Mouse (Mus musculus) ES-Bruce4 (cell line): ENCODE data around the gene Cfap299. TPM values are rescaled to one million over a fixed set of nuclear protein-coding genes. Genes with fewer than 3 reads are reported as not detected.

Source experiments
- H3K27ac ChIP-seq: 2 replicates; pipeline ENCODE4 v1.5.1; 2012; ENCODE audit warnings: low read length, inconsistent platforms; ENCODE audit not compliant: insufficient read depth
- H3K27me3 ChIP-seq: 2 replicates; pipeline ENCODE4 v1.6.1; 2012; ENCODE audit warnings: mild to moderate bottlenecking, low read length, inconsistent platforms; ENCODE audit not compliant: control insufficient read depth, poor library complexity, insufficient read depth, severe bottlenecking
- H3K36me3 ChIP-seq: 2 replicates; pipeline ENCODE4 v1.6.1; 2012; ENCODE audit warnings: inconsistent platforms, mild to moderate bottlenecking, low read length, moderate library complexity; ENCODE audit not compliant: control insufficient read depth, poor library complexity, insufficient read depth, severe bottlenecking
- H3K4me1 ChIP-seq: one replicate; pipeline ENCODE4 v1.8.1; 2011; ENCODE audit warnings: low read length; ENCODE audit not compliant: control insufficient read depth, insufficient read depth
- H3K4me3 ChIP-seq: 2 replicates; pipeline ENCODE4 v1.5.1; 2011; ENCODE audit warnings: low read depth, mild to moderate bottlenecking, low read length
- H3K9ac ChIP-seq: 2 replicates; pipeline ENCODE4 v1.6.1; 2012; ENCODE audit warnings: low read depth, mild to moderate bottlenecking, inconsistent platforms; ENCODE audit not compliant: poor library complexity, severe bottlenecking
- H3K9me3 ChIP-seq: replicated peaks from 2 replicates; pipeline ENCODE4 v1.6.1; 2012; ENCODE audit warnings: mild to moderate bottlenecking, low read length, inconsistent platforms; ENCODE audit not compliant: control insufficient read depth, poor library complexity, insufficient read depth, severe bottlenecking
- CTCF ChIP-seq: IDR thresholded peaks from one replicate; pipeline ENCODE4 v1.8.1; 2011; ENCODE audit warnings: low read depth, low read length
- EP300 ChIP-seq: IDR thresholded peaks from 2 replicates; pipeline ENCODE4 v1.6.1; 2011; ENCODE audit warnings: low read depth, low read length; ENCODE audit not compliant: insufficient read depth
- POLR2A ChIP-seq: IDR thresholded peaks from one replicate; pipeline ENCODE4 v1.8.1; 2011; ENCODE audit warnings: low read length; ENCODE audit not compliant: insufficient read depth
- polyA plus RNA-seq: library from polyadenylated mRNA; stranded (reverse); fragments of >200 nt; gene quantifications from 2 replicates; pipeline ENCODE4 v1.2.4, GENCODE M21; 2011; ENCODE audit warnings: low read depth; ENCODE audit not compliant: missing spikeins, insufficient read depth, insufficient read length

Cfap299 gene
- polyA plus RNA-seq, 1 experiment = 1.2 TPM

GRCm38 (mm10) chr5:98365340-98365739 lies 36.2 kb downstream of the Cfap299 start:
- Histone ChIP-seq H3K27me3 (no peaks in the 10 kb centered on the region), H3K4me3 (no peak overlapping the region), H3K9me3 (no peaks in the 10 kb centered on the region), H3K4me1 (no peaks in the 10 kb centered on the region), H3K36me3 (no peaks in the 10 kb centered on the region), H3K27ac (no peak overlapping the region), H3K9ac (no peak overlapping the region)
- no peak for TF ChIP-seq POLR2A
- TF ChIP-seq EP300 = no peak
- TF ChIP-seq CTCF = no peak

DNA sequence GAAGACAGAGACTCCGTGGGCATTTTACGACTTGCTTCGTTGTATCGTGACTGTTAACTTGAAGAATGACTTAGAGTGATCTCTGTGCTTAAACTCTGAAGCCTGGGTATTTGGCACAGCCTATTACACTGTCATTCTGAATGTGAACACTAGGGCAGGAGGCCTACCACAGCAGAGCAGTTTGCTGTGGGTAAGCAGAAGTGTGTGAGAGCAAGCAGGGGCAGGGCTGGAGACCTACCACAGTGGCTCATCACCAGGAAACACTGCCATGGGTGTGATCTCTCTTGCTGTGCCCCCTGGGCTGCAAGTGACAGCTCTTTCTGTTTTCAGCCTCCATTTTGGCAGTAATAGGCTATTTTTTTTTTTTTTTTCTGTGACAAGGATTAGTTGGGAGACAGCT lies 39.7 kb downstream of the Cfap299 start:
- Histone ChIP-seq H3K27me3 (no peaks in the 10 kb centered on the region), H3K36me3 (no peaks in the 10 kb centered on the region), H3K4me1 (no peaks in the 10 kb centered on the region), H3K27ac (no peak overlapping the region), H3K4me3 (no peak overlapping the region), H3K9me3 (no peaks in the 10 kb centered on the region), H3K9ac (no peak overlapping the region)
- no peak for TF ChIP-seq EP300
- TF ChIP-seq CTCF = no peak
- TF ChIP-seq POLR2A = no peak

DNA sequence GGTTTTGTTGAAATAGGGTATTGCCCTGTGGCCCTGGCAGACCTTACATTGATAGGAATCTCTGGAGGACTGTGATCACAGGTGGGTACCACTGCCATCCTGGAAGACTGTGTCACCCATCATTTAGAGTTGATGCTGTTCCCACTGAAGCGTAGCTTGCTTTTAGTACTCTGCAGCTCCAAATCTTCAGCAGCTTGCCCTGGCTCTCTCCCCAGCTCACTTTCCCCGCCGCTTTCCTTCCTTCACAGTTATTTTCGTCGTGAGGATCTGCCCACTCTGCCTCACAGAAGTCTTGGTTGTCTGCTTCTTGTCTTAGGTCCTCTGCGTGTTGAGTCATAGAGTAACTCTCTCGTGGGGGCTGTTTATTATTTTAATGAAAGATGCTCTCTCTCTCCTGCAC lies 40.3 kb downstream of the Cfap299 start:
- Histone ChIP-seq H3K27me3 (no peaks in the 10 kb centered on the region), H3K27ac (no peak overlapping the region), H3K4me3 (no peak overlapping the region), H3K36me3 (no peaks in the 10 kb centered on the region), H3K4me1 (no peaks in the 10 kb centered on the region), H3K9me3 (no peaks in the 10 kb centered on the region), H3K9ac (no peak overlapping the region)
- TF ChIP-seq POLR2A (no peak), EP300 (no peak), CTCF (no peak)

GRCm38 (mm10) chr5:98376058-98376798 lies 47.1 kb downstream of the Cfap299 start:
- Histone ChIP-seq H3K4me3 (no peak overlapping the region), H3K27me3 (no peaks in the 10 kb centered on the region), H3K27ac (no peak overlapping the region), H3K9ac (no peak overlapping the region), H3K9me3 (no peaks in the 10 kb centered on the region), H3K4me1 (no peaks in the 10 kb centered on the region), H3K36me3 (no peaks in the 10 kb centered on the region)
- TF ChIP-seq CTCF (no peak), POLR2A (no peak), EP300 (no peak)

DNA sequence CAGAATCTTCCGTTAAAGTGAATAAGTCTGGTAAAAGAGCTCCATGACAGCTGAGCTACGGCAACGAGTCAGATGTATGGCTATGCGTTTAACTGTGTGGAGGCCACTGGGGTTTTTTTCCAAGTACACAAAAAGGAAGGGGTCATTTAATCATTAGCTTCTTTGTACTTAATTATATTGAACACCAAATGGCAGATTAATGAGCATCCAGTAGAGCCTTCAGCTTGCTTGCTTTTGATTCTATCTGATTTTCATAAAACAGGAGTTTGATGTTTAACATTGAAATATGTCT lies 47.6 kb downstream of the Cfap299 start:
- H3K4me3 ChIP-seq = no peak overlapping the region
- H3K36me3 ChIP-seq = no peaks in the 10 kb centered on the region
- no peaks in the 10 kb centered on the region for H3K27me3 ChIP-seq
- TF ChIP-seq CTCF = no peak
- TF ChIP-seq EP300 = no peak
- TF ChIP-seq POLR2A = no peak
- no peaks in the 10 kb centered on the region for H3K4me1 ChIP-seq
- H3K9ac ChIP-seq = no peak overlapping the region
- H3K27ac ChIP-seq = no peak overlapping the region
- H3K9me3 ChIP-seq = no peaks in the 10 kb centered on the region

DNA sequence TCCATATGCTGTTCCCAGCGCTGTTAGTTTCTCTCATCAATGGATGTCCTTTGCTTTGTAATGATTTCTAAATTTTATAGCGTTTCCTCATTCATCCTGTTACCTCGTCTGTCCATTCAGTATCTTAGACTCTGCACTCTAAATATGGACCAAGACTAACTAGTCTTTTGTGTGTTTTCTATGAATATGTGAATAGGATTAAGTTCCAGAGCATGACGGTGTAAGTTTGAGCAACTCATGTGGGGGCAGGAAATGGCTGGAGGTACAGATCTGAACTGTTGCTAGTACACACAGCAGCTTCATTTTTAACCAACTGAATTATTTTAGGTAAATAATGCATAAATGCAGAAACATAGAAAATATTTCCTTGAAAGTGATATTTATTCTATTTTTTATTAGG lies 51.3 kb downstream of the Cfap299 start:
- Histone ChIP-seq H3K9ac (no peak overlapping the region), H3K9me3 (no peaks in the 10 kb centered on the region), H3K27me3 (no peaks in the 10 kb centered on the region), H3K27ac (no peak overlapping the region), H3K4me1 (no peaks in the 10 kb centered on the region), H3K36me3 (no peaks in the 10 kb centered on the region), H3K4me3 (no peak overlapping the region)
- no peak for TF ChIP-seq POLR2A
- no peak for TF ChIP-seq EP300
- no peak for TF ChIP-seq CTCF
